9 mouse cellular contexts compared by ENCODE assay signal in genomic region chr1:183117827-183118825, GRCm38 (mm10).
A peak's percentile ranks its signal among the peaks of the same experiment; 100 is the strongest.
DNase-seq lines count a peak whose midpoint lies in the region; ATAC-seq and TF ChIP-seq lines count a peak whose summit lies in the region.
"Had no signal": no experiment of that assay in that cellular context is flagged by ENCODE, and none has a peak within 500 bp of the region (broad histone marks: within the 10 kb centered on the region; RNA-seq: fewer than 3 reads in every experiment).

No protein-coding gene starts in this region.

- 0 out of 2 replicates have a peak, but pooled peaks have one; percentile 12 for ATAC-seq in lung, embryonic 15.5 days (ENCODE audit: borderline replicate concordance, extremely low read depth, low FRiP score, low TSS enrichment)
- ATAC-seq in hindbrain, embryonic 14.5 days (ENCODE audit: low FRiP score), result no peak; the same call in 1 of the 2 replicates
- ATAC-seq in midbrain, postnatal 0 days (ENCODE audit: low FRiP score), result no peak

- peak; percentile 22; the same call in 1 of the 2 replicates for TF ChIP-seq CTCF in midbrain, postnatal 0 days (IDR thresholded peaks at IDR 0.05)

- H3K4me1 ChIP-seq in lung, embryonic 15.5 days, result peaks cover 47% of the 10 kb centered on the region
- H3K4me1 ChIP-seq in hindbrain, embryonic 14.5 days (replicated peaks; ENCODE audit: control insufficient read depth, insufficient read depth, low read length), result peaks cover 30% of the 10 kb centered on the region
- no peaks in the 10 kb centered on the region for H3K4me1 ChIP-seq in midbrain, postnatal 0 days (ENCODE audit: insufficient read depth, low read length)

- H3K27me3 ChIP-seq in lung, embryonic 15.5 days, result no peaks in the 10 kb centered on the region
- no peaks in the 10 kb centered on the region for H3K27me3 ChIP-seq in hindbrain, embryonic 14.5 days (ENCODE audit: control insufficient read depth, insufficient read depth, low read length)
- H3K27me3 ChIP-seq in midbrain, postnatal 0 days (ENCODE audit: insufficient read depth, low read length), result no peaks in the 10 kb centered on the region

- WGBS in lung, embryonic 15.5 days, result 55% methylated on average over 21 of the region's 21 CpGs
- WGBS in hindbrain, embryonic 14.5 days, result 48% methylated on average over 21 of the region's 21 CpGs
- WGBS in midbrain, postnatal 0 days, result 42% methylated on average over 21 of the region's 21 CpGs

- peak; percentile 22 for DNase-seq in gastrocnemius, postnatal 14 days
- no peak for DNase-seq in gastrocnemius, postnatal 36 days
- no peak for DNase-seq in lung, postnatal 10 days
- peak; percentile 62 for DNase-seq in hindbrain, embryonic 14.5 days (ENCODE audit: low spot score)
- peak; percentile 42 for DNase-seq in midbrain, postnatal 0 days (ENCODE audit: low spot score)
- no peak for DNase-seq in testis, postnatal 10 days (ENCODE audit: low spot score)
- no peak for DNase-seq in cerebellum, adult 9-10 months
- DNase-seq: kidney, adult 9 months had no signal

- H3K4me3 ChIP-seq in lung, embryonic 15.5 days, result no peak overlapping the region
- H3K4me3 ChIP-seq in hindbrain, embryonic 14.5 days (replicated peaks; ENCODE audit: low read length), result no peak overlapping the region
- no peak overlapping the region for H3K4me3 ChIP-seq in midbrain, postnatal 0 days (ENCODE audit: low read depth, low read length)

- H3K27ac ChIP-seq in lung, embryonic 15.5 days, result no peak overlapping the region
- H3K27ac ChIP-seq in hindbrain, embryonic 14.5 days, result peak overlapping the region; percentile 73
- no peak overlapping the region for H3K27ac ChIP-seq in midbrain, postnatal 0 days (ENCODE audit: low read depth, low read length)

- no peak overlapping the region for H3K4me2 ChIP-seq in lung, embryonic 15.5 days
- H3K4me2 ChIP-seq in hindbrain, embryonic 14.5 days (replicated peaks), result no peak overlapping the region
- H3K4me2 ChIP-seq in midbrain, postnatal 0 days (ENCODE audit: low read depth, low read length, poor library complexity, severe bottlenecking), result no peak overlapping the region

- H3K9me3 ChIP-seq in lung, embryonic 15.5 days, result no peaks in the 10 kb centered on the region
- no peaks in the 10 kb centered on the region for H3K9me3 ChIP-seq in hindbrain, embryonic 14.5 days (ENCODE audit: control insufficient read depth, low read length)
- no peaks in the 10 kb centered on the region for H3K9me3 ChIP-seq in midbrain, postnatal 0 days (ENCODE audit: low read length)

- no peak overlapping the region for H3K9ac ChIP-seq in lung, embryonic 15.5 days
- H3K9ac ChIP-seq in hindbrain, embryonic 14.5 days, result no peak overlapping the region
- H3K9ac ChIP-seq in midbrain, postnatal 0 days (replicated peaks; ENCODE audit: low read length, poor library complexity, severe bottlenecking), result no peak overlapping the region

- H3K36me3 ChIP-seq in lung, embryonic 15.5 days, result no peaks in the 10 kb centered on the region
- H3K36me3 ChIP-seq in hindbrain, embryonic 14.5 days (replicated peaks; ENCODE audit: control insufficient read depth, insufficient read depth), result no peaks in the 10 kb centered on the region
- no peaks in the 10 kb centered on the region for H3K36me3 ChIP-seq in midbrain, postnatal 0 days (ENCODE audit: insufficient read depth, low read length)

- intact Hi-C loops in gastrocnemius, postnatal 14 days (cut with DNase I; ENCODE audit: low total_unique reads), result no loop called here
- intact Hi-C loops in gastrocnemius, postnatal 36 days (cut with DNase I), result no loop called here

Comparison
In these comparisons a context has a peak if more than half of its experiments do, and no peak if none do; other contexts are left out.
1. DNase-seq: peak in gastrocnemius, postnatal 14 days (single experiment), hindbrain, embryonic 14.5 days (single experiment) and midbrain, postnatal 0 days (single experiment); none in gastrocnemius, postnatal 36 days (0 of 2), lung, postnatal 10 days (single experiment), testis, postnatal 10 days (single experiment) and cerebellum, adult 9-10 months (single experiment).